Mouse (Mus musculus) heart, adult 18-20 months (tissue): ENCODE measurements at regions not wholly inside any gene's neighbourhood (a gene's known extent, or its start where the extent isn't known, plus 50 kb on each side); places are given as distances from the start of the nearest gene placed in this dataset.

Experiments
- DNase-seq, 2 experiments: peaks; one replicate each; pipeline ENCODE4 v3.0.0; 2021 to 2022; ENCODE audit warnings: mixed read lengths in 1 of 2

DNA sequence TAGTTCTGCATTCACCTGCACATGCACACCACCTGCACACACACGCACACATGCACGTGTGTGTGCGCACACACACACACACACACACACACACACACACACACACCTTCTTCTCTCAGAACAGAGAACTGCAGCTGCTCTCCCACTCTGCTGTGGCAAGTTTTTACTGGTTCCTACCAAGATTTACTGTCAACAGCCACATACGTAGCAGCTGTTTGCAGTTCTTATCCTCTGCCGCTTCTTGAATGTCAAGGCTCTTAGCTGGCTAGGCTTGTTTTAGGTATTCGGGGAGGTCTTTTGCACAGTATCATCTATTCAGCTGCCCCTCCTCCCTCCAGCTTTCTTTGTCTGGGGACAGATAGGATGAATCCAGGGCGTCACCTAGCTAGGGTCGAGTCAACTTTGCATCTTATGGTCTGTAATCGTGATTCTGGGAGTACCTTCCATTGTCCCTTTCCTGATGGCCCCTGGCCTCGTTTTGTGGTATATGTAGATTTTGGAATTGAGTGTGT lies 64.3 kb upstream of the Ercc4 start:
- no peak for DNase-seq

DNA sequence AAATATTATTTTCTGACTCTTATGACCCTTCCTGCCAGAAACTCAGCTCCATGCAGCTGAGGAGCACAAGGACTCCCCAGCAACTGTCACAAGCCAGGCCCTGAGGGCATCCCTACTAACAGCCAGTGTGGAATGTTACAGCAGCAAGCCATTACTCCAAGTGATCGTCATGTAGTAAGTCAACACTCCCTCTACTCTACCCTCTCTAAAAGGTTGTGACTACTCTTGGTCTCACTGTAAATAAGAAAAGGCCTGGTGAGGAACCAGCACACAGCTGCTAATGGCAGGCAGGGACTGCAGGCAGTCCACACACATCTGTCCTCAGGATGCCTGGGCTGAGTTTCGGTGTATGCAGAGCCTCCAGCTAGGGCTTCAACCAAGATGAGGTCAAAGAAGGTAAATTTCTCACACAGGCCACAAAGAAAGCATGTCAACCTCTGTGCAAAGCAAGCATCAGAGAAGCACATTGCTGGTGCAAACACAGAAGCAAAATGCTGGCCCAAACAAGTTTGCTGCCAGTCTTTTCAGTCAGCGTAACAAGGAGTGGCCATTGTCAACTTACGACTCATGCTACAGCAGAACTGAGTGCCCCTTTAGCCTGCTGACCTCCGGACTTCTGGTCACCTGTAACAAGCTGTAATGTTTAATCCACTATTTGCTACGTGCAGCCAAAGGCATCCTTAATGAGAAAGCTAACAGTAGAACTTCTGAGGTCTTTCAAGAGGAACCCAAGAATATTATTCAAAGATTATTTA lies 62.9 kb upstream of the Ercc4 start:
- DNase-seq = no peak

DNA sequence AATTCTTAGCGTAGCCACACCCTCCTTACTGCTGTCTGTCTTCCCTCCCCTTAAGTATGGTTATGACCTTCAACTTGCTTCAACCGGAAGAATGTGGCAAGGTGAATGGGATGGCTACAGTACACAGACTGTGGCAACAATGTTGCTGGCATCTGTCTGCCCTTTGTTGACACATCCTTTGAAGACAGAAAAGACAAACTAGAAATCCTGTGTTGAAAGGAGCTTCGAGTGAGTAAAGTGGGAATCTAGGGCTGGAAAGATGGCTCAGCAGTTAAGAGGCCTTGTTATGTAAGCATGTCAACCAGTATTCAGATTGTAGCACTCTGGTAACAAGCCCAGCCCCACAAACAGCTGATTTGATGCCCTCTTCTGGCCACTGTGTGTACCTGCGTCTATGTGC lies 60.2 kb upstream of the Ercc4 start:
- DNase-seq = no peak

DNA sequence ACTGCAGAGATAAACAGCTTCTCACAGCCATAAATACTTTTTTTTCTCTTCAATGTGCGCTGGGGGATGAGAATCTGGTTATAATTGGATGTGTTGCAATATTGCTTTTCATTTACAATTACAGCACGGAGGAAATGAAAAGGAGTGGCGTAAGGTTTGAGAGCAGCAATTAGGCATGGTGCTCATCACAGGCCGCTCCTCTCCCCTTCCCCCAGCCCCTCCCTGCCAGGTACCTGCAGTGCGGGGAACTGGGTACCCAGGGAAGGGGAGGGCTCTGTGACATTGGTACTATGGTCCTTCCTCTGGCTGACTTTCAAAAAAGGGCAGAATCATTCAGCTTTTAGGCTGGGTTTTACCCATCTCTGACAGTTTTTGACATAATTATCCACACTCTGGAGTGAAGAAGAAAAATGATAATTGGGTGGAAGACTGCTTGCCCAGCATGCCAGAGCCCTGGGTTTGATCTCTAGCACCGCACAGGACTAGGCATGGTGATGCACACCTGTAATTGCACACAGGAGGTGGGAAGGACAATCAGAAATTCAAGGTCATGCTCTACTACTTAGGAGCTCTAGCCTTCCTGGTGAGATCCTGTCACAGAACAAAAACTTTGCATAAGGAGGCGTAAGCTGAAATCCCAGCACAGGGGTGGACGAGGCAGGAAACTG lies 59.1 kb upstream of the Ercc4 start:
- DNase-seq = no peak

DNA sequence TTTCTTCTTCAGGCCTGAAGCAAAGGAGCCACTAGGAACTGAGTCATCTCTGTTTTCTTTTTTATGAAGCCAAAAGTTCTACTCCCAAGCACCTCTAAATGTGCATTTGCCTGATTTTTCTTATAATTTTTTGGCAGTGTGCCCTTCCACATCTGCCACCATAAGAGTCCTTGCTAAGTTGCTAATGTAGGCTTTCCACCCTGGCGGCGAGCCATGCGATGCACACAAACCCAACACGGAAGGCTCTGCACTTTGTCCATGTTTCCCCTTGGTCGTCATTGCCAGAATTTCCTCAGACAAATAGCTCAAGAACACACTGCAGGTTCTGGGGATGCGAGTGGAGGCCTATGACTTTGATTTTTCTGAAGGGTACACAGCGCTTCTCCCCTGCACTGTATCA lies 54.5 kb upstream of the Ercc4 start:
- DNase-seq = no peak
